Mouse (Mus musculus): ENCODE measurements around the gene 4933414I15Rik.

GRCm38 (mm10) chr11:50953665-50954064 is 10.1 kb upstream of the 4933414I15Rik start, which contains the start of gene Prop1:
- no peak for TF ChIP-seq POLR2A (IDR thresholded peaks at IDR 0.05; ENCODE audit: control insufficient read depth, low read depth, low read length)
- no peak for TF ChIP-seq CTCF (IDR thresholded peaks at IDR 0.05; ENCODE audit: control insufficient read depth, insufficient read depth, insufficient replicate concordance, low read depth, low read length)

Data from testis, adult 2 months (tissue).